Mouse (Mus musculus): ENCODE measurements at regions not wholly inside any gene's neighbourhood (a gene's known extent, or its start where the extent isn't known, plus 50 kb on each side); places are given as distances from the start of the nearest gene placed in this dataset.

DNA sequence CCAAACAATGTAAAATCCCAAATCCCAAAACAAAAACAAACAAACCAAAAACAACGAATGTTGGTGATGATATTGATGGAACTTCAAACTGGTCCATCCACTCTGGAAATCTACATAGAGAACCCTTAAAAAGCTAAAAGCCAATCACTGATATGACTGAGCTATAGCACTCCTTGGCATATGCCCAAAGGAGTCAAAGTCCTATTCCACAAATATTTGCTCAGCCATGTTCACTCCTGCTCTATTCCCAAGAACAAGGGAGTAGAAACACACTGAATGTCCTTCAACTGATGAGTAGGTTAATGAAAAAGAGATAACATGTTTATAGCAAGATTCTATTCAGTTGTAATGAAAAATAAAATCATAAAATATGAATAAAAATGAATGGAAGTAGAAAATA, 63.0 kb upstream of the B430305J03Rik start:
- Histone ChIP-seq H3K4me3 (ENCODE audit: low read length) (no peak overlapping the region), H3K4me2 (ENCODE audit: low read depth, low read length) (no peak overlapping the region), H3K36me3 (ENCODE audit: control insufficient read depth, insufficient read depth, low read length) (no peaks in the 10 kb centered on the region), H3K27ac (ENCODE audit: low read length) (no peak overlapping the region), H3K27me3 (replicated peaks; ENCODE audit: control insufficient read depth, insufficient read depth, low read length) (no peaks in the 10 kb centered on the region), H3K9ac (ENCODE audit: low read depth, low read length) (no peak overlapping the region), H3K9me3 (ENCODE audit: control insufficient read depth, low read length) (no peaks in the 10 kb centered on the region), H3K4me1 (ENCODE audit: control insufficient read depth, insufficient read depth, low read length) (no peaks in the 10 kb centered on the region)
- 68% methylated on average over 1 of the region's 1 CpGs for WGBS
- ATAC-seq: no peak

DNA sequence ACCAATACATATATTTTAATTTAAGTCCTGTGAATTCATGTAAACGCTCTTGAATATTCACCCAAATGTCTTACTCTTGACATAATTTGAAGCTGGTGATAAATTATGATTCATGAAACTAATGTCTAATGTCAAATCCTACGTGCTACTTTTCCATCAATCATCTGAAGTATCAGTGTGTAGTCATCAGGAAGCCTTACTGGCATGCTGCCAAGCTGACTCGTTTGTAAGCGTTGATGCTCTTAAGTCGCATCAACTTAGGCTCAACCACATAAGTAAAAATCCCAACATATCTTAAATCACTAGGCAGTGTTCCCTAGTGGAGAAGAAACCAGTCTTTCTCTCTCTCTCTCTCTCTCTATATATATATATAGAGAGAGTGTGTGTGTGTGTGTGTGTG, 58.2 kb upstream of the B430305J03Rik start:
- H3K4me1 ChIP-seq (ENCODE audit: control insufficient read depth, insufficient read depth, low read length): no peaks in the 10 kb centered on the region
- no peak for ATAC-seq
- no peaks in the 10 kb centered on the region for H3K9me3 ChIP-seq (ENCODE audit: control insufficient read depth, low read length)
- H3K36me3 ChIP-seq (ENCODE audit: control insufficient read depth, insufficient read depth, low read length): no peaks in the 10 kb centered on the region
- 61% methylated on average over 5 of the region's 5 CpGs for WGBS
- H3K27me3 ChIP-seq (replicated peaks; ENCODE audit: control insufficient read depth, insufficient read depth, low read length): no peaks in the 10 kb centered on the region
- H3K4me2 ChIP-seq (ENCODE audit: low read depth, low read length): no peak overlapping the region
- no peak overlapping the region for H3K27ac ChIP-seq (ENCODE audit: low read length)
- H3K4me3 ChIP-seq (ENCODE audit: low read length): no peak overlapping the region
- no peak overlapping the region for H3K9ac ChIP-seq (ENCODE audit: low read depth, low read length)

DNA sequence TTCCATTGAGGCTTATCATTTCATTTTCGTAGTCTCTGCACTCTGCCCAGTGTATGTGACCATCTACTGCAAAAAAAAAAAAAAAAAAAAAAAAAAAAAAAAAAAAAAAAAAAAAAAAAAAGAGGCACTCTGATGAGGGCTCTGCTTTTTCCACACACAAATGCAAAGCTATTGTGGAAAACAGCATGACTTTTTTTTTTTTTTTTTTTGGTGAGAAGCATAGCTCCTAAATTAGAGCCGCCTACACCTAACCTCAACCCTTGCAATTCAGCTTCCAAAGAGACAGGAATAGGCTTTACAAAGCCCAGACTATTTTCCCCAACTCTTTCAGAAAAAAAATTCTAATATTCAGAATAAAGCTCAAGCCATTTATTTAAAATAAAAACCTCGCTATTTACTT, 54.0 kb upstream of the B430305J03Rik start:
- Histone ChIP-seq H3K36me3 (ENCODE audit: control insufficient read depth, insufficient read depth, low read length) (no peaks in the 10 kb centered on the region), H3K9ac (ENCODE audit: low read depth, low read length) (no peak overlapping the region), H3K4me3 (ENCODE audit: low read length) (no peak overlapping the region), H3K27ac (ENCODE audit: low read length) (no peak overlapping the region), H3K4me1 (ENCODE audit: control insufficient read depth, insufficient read depth, low read length) (no peaks in the 10 kb centered on the region), H3K27me3 (replicated peaks; ENCODE audit: control insufficient read depth, insufficient read depth, low read length) (no peaks in the 10 kb centered on the region), H3K9me3 (ENCODE audit: control insufficient read depth, low read length) (no peaks in the 10 kb centered on the region), H3K4me2 (ENCODE audit: low read depth, low read length) (no peak overlapping the region)
- no peak for ATAC-seq
- WGBS: 80% methylated on average over 3 of the region's 3 CpGs

DNA sequence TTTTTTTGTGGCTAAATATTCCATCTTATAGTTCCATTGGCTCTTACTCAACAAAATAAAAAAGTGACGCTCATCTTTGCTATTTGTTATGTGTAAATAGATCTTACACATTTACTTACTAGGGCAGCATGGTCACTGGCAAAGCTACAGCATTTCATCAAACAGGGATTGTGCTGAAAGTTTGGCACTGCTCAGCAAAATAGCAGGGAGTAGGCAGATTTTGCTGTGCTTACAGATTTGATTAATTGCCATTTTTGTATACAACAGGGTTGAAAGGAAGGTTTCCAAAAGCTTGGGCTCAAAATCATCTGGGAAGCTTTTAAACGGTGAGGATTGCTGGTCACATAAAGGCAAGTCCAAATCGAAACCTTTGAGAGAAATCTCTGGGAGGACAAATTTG, 52.3 kb upstream of the B430305J03Rik start:
- H3K4me3 ChIP-seq (ENCODE audit: low read length): no peak overlapping the region
- H3K4me1 ChIP-seq (ENCODE audit: control insufficient read depth, insufficient read depth, low read length): no peaks in the 10 kb centered on the region
- no peak overlapping the region for H3K4me2 ChIP-seq (ENCODE audit: low read depth, low read length)
- no peaks in the 10 kb centered on the region for H3K9me3 ChIP-seq (ENCODE audit: control insufficient read depth, low read length)
- ATAC-seq: no peak
- WGBS: 71% methylated on average over 3 of the region's 3 CpGs
- no peak overlapping the region for H3K9ac ChIP-seq (ENCODE audit: low read depth, low read length)
- no peak overlapping the region for H3K27ac ChIP-seq (ENCODE audit: low read length)
- H3K36me3 ChIP-seq (ENCODE audit: control insufficient read depth, insufficient read depth, low read length): no peaks in the 10 kb centered on the region
- no peaks in the 10 kb centered on the region for H3K27me3 ChIP-seq (replicated peaks; ENCODE audit: control insufficient read depth, insufficient read depth, low read length)

All from intestine, embryonic 16.5 days (tissue).